Mouse (Mus musculus) stomach, embryonic 16.5 days (tissue): ENCODE measurements at regions not wholly inside any gene's neighbourhood (a gene's known extent, or its start where the extent isn't known, plus 50 kb on each side); places are given as distances from the start of the nearest gene placed in this dataset.
"Not testable (repeated sequence)": the region's sequence is repeated elsewhere in the genome, so short reads cannot be mapped to it uniquely, and the experiment has no call there.

Experiments used
- ATAC-seq: fragments of 200-750 bp; cut with Nextera tagmentation; 2 replicates; pipeline ENCODE4 v1.8.0; 2017; ENCODE audit warnings: moderate number of reproducible peaks, moderate TSS enrichment; ENCODE audit not compliant: insufficient read depth, low FRiP score
- H3K27ac ChIP-seq: fragments of 300-500 bp; sonication (generic); 2 replicates; pipeline ENCODE4 v1.5.1; 2014; ENCODE audit warnings: low read length
- H3K27me3 ChIP-seq: fragments of 300-500 bp; sonication (generic); 2 replicates; pipeline ENCODE4 v1.6.1; 2014; ENCODE audit warnings: low read length, control low read depth, mixed read lengths; ENCODE audit not compliant: control insufficient read depth, insufficient read depth
- H3K36me3 ChIP-seq: fragments of 300-500 bp; sonication (generic); 2 replicates; pipeline ENCODE4 v1.6.1; 2014; ENCODE audit warnings: low read length; ENCODE audit not compliant: control insufficient read depth, insufficient read depth
- H3K4me1 ChIP-seq: fragments of 300-500 bp; sonication (generic); 2 replicates; pipeline ENCODE4 v1.6.1; 2014; ENCODE audit warnings: low read length, control low read depth, mixed read lengths; ENCODE audit not compliant: control insufficient read depth, insufficient read depth
- H3K4me2 ChIP-seq: fragments of 300-500 bp; sonication (generic); 2 replicates; pipeline ENCODE4 v1.6.1; 2014; ENCODE audit warnings: low read depth, low read length, mixed read lengths
- H3K4me3 ChIP-seq: fragments of 300-500 bp; sonication (generic); replicated peaks from 2 replicates; pipeline ENCODE4 v1.5.1; 2014; ENCODE audit warnings: mild to moderate bottlenecking, low read length
- H3K9ac ChIP-seq: fragments of 300-500 bp; sonication (generic); 2 replicates; pipeline ENCODE4 v1.6.1; 2014; ENCODE audit warnings: low read length
- H3K9me3 ChIP-seq: fragments of 300-500 bp; sonication (generic); replicated peaks from 2 replicates; pipeline ENCODE4 v1.6.1; 2016; ENCODE audit warnings: low read length, control low read depth; ENCODE audit not compliant: control insufficient read depth
- WGBS: fragments of 180-500 bp; shearing (Covaris S2); extraction: QIAGEN DNeasy Blood & Tissue Kit; methylation state at CpG from one replicate; pipeline ENCODE4 v1.1.7; 2014; 5-methylcytosine and 5-hydroxymethylcytosine counted together

DNA sequence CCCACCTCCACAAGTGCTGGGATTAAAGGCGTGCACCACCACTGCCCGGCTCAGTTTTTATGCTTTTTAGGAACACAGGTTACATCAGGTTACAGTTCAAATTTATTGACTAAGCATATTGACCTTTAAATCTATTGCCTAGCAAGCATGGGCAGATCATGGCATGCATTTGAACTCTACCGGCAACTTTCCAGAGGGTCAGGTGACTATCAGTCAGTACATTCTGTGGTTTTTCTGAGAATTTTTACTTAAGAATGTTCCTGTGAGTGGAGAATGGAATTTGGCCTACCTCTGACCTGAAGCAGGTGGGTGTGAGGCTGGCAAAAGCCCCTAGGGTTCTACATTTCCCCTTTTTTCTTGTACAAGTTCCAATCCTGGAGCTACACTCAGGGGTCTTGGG lies 332.4 kb upstream of the Kynu start:
- Histone ChIP-seq H3K9me3 (no peaks in the 10 kb centered on the region), H3K9ac (no peak overlapping the region), H3K4me3 (no peak overlapping the region), H3K27ac (no peak overlapping the region), H3K4me1 (no peaks in the 10 kb centered on the region), H3K36me3 (no peaks in the 10 kb centered on the region), H3K4me2 (no peak overlapping the region), H3K27me3 (no peaks in the 10 kb centered on the region)
- ATAC-seq, result no peak
- 70% methylated on average over 3 of the region's 3 CpGs for WGBS

DNA sequence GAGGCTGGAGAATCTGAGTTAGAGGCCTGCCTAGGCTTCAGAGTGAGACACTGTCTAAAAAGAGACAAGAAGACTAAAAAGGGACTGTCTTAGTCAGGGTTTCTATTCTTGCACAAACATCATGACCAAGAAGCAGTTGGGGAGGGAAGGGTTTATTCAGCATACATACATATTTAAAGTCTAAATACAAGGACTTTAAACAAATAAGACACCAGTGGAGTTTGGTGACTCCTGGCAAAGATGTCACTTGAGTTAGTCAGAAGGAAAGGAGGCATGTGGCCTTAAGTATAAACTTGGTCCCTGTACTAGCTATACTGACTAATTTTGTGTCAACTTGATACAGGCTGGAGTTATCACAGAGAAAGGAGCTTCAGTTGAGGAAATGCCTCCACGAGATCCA lies 330.4 kb upstream of the Kynu start:
- ATAC-seq, H3K4me2 ChIP-seq, H3K27me3 ChIP-seq, H3K9ac ChIP-seq, H3K27ac ChIP-seq, H3K4me1 ChIP-seq, H3K9me3 ChIP-seq, H3K36me3 ChIP-seq, H3K4me3 ChIP-seq: not testable (repeated sequence)
- 57% methylated on average over 1 of the region's 1 CpGs for WGBS

DNA sequence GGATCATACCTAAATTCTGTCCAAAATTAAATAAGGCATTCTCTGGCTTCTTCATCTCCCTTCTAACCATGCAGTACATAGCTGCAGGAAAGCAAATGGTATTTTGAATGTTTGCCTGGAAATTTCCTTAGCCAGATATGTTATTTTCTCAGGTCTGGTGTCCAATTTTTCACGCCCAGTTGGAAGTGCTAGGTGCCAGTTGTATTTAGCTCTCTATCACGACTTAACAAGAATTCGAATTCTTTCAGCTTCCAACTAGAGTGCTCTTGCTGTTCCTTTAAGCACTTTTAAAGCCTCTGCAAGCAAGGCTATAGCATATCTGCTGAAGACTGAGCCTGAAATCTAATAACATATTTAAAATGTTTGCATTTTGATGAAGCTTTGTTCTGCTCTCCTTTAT lies 308.3 kb upstream of the Kynu start:
- no peaks in the 10 kb centered on the region for H3K9me3 ChIP-seq
- no peaks in the 10 kb centered on the region for H3K4me1 ChIP-seq
- H3K27ac ChIP-seq, result no peak overlapping the region
- ATAC-seq, result no peak
- no peak overlapping the region for H3K9ac ChIP-seq
- 65% methylated on average over 3 of the region's 3 CpGs for whole genome bisulfite sequencing
- no peaks in the 10 kb centered on the region for H3K27me3 ChIP-seq
- H3K4me2 ChIP-seq, result no peak overlapping the region
- no peaks in the 10 kb centered on the region for H3K36me3 ChIP-seq
- no peak overlapping the region for H3K4me3 ChIP-seq

DNA sequence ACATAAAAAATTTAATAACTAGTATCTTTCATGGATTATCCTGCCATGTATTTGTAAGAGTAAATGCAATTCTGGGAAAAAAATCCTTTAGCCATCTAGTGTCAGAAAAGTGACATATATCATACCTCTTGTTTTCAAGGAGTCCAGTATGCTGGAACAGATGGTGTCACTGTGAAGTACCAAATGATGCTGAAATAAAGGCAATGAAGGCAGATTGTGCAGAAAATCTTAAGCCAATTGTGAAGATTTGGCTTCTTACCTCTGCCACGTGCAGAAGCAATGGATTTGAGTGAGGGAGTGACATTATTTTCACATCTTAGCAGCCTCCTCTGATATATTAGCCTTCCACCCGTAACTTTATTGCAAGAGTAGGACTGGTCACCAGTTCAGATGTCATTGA lies 306.5 kb upstream of the Kynu start:
- H3K27me3 ChIP-seq, result no peaks in the 10 kb centered on the region
- H3K36me3 ChIP-seq, result no peaks in the 10 kb centered on the region
- H3K9ac ChIP-seq, result no peak overlapping the region
- no peak overlapping the region for H3K4me2 ChIP-seq
- H3K4me1 ChIP-seq, result no peaks in the 10 kb centered on the region
- no peak overlapping the region for H3K4me3 ChIP-seq
- H3K27ac ChIP-seq, result no peak overlapping the region
- 61% methylated on average over 2 of the region's 2 CpGs for WGBS
- ATAC-seq, result no peak
- no peaks in the 10 kb centered on the region for H3K9me3 ChIP-seq

DNA sequence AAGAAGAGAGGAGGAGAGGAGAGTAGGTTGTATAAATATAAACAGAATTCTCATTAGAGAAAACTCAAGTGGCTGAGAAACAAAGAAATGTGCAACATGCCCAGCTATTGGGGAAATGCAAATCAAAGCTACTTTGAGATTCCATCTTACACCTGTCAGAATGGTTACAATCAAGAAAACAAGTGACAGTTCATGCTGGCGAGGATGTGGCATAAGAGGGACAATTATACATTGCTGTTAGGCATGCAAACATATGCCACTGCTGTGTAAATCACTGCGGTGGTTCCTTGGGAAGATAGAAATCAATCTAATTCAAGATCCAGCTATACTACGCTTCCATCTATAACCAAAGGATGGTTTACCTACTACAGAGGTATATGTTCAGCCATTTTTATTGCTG lies 300.4 kb upstream of the Kynu start:
- Histone ChIP-seq H3K36me3 (no peaks in the 10 kb centered on the region), H3K9ac (no peak overlapping the region), H3K4me3 (no peak overlapping the region), H3K27ac (no peak overlapping the region), H3K27me3 (no peaks in the 10 kb centered on the region), H3K4me2 (no peak overlapping the region), H3K4me1 (no peaks in the 10 kb centered on the region), H3K9me3 (no peaks in the 10 kb centered on the region)
- no peak for ATAC-seq
- WGBS, result 82% methylated on average over 3 of the region's 3 CpGs

DNA sequence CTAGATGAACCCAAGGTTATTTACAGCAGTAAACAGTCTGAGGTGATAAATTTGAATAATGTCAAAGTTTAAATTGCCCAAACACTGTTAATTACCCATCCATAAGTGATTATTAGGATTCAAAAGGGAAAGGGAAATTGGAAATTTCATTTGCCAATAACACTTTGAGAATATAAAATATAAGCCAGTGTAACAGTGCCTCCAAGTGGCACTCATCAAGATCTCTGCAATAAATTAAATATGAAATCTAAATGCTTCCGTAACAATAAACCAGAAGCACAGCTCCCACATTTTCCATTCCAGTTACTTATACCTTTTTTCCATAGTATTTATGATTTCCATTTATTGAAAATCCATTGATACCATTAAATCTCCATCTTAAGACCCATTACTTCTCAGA lies 284.3 kb upstream of the Kynu start:
- Histone ChIP-seq H3K27ac (no peak overlapping the region), H3K9me3 (no peaks in the 10 kb centered on the region), H3K4me2 (no peak overlapping the region), H3K4me3 (no peak overlapping the region), H3K4me1 (no peaks in the 10 kb centered on the region), H3K27me3 (no peaks in the 10 kb centered on the region), H3K36me3 (no peaks in the 10 kb centered on the region), H3K9ac (no peak overlapping the region)
- no peak for ATAC-seq
- whole genome bisulfite sequencing, result 80% methylated on average over 1 of the region's 1 CpGs

DNA sequence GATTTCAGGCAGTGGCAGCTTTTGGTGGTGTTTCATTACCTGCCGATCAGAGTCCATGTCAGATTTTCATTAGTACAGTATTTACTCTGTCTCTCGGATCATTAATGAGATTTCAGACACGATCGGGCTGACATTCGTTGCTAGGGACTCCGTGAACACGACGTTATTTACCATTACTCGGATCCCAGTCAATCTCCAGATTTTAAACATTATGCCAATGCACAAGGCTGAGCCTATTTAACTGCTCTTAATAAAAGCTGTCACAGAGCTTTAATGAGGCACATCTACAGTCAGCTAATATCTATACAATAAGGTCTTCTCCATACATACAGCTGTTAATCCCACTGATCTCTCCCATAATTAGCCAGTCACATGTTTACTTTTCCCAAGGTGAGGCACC lies 283.0 kb upstream of the Kynu start:
- H3K4me2 ChIP-seq, result no peak overlapping the region
- no peaks in the 10 kb centered on the region for H3K27me3 ChIP-seq
- ATAC-seq, result no peak
- no peak overlapping the region for H3K4me3 ChIP-seq
- no peaks in the 10 kb centered on the region for H3K4me1 ChIP-seq
- H3K9me3 ChIP-seq, result no peaks in the 10 kb centered on the region
- WGBS, result 60% methylated on average over 9 of the region's 9 CpGs
- no peaks in the 10 kb centered on the region for H3K36me3 ChIP-seq
- no peak overlapping the region for H3K27ac ChIP-seq
- no peak overlapping the region for H3K9ac ChIP-seq

DNA sequence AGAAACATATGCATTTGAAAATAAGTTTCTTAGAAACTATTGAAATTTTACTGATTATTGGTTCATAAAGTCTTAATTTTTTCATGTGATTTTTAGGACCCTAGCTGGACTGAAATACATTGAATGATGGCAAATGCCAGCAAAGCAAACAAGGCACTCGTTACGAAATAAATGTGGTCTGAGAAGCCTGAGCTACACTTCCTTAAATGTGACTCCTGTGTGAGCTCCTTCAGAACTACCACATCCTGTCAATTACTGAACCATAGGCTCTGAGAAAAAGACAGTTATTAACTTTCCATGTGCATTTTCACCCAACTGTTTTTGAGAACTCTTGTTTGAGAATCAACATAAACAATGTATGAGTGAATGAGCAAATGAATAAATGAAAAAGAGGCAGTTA lies 281.1 kb upstream of the Kynu start:
- Histone ChIP-seq H3K9me3 (no peaks in the 10 kb centered on the region), H3K27ac (no peak overlapping the region), H3K4me2 (no peak overlapping the region), H3K4me3 (no peak overlapping the region), H3K36me3 (no peaks in the 10 kb centered on the region), H3K4me1 (no peaks in the 10 kb centered on the region), H3K27me3 (no peaks in the 10 kb centered on the region), H3K9ac (no peak overlapping the region)
- 80% methylated on average over 2 of the region's 2 CpGs for WGBS
- ATAC-seq, result no peak

DNA sequence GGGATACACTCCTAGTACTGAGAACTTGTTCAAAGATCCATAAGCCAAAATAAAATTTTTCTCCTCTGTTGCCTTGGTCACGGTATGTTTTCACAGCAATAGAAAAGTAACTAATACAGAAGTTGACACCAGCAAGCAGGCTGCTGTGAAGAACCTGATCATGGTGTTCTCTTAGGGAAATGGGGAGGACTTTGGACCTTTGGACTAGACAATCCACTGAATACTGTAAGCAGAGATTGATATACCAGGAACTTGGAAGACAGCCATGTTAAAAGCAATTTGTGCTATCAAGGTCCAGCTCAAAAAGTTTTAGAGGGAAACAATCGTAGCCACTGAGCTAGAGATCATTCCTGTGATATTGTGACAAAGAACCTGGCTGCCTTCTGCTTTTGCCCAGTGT lies 259.3 kb upstream of the Kynu start:
- H3K27ac ChIP-seq, result no peak overlapping the region
- ATAC-seq, result no peak
- no peak overlapping the region for H3K4me3 ChIP-seq
- no peaks in the 10 kb centered on the region for H3K9me3 ChIP-seq
- H3K9ac ChIP-seq, result no peak overlapping the region
- no peaks in the 10 kb centered on the region for H3K36me3 ChIP-seq
- 75% methylated on average over 2 of the region's 2 CpGs for WGBS
- H3K4me1 ChIP-seq, result no peaks in the 10 kb centered on the region
- no peak overlapping the region for H3K4me2 ChIP-seq
- no peaks in the 10 kb centered on the region for H3K27me3 ChIP-seq

DNA sequence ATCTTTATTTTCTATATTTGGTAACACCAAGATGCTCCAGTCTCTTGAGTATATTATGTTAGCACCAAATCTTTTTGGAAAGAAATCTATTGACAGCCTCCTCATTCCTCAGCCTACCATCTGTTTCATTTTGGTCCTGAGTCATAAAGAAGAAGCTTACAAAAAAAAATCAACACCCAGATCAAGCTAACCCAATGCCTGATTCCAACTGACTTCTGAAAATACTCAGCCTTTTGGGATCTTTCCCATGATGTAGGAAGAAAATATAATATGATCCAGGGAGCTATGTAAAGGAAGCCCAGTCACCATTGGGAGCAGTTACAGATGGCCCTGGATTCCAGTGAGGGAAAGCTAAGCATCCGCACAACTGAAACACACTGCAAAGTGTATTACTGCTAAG lies 231.3 kb upstream of the Kynu start:
- Histone ChIP-seq H3K4me3 (no peak overlapping the region), H3K9ac (no peak overlapping the region), H3K27me3 (no peaks in the 10 kb centered on the region), H3K27ac (no peak overlapping the region), H3K4me2 (no peak overlapping the region), H3K9me3 (no peaks in the 10 kb centered on the region), H3K4me1 (no peaks in the 10 kb centered on the region), H3K36me3 (no peaks in the 10 kb centered on the region)
- 88% methylated on average over 1 of the region's 1 CpGs for WGBS
- no peak for ATAC-seq
